Mouse (Mus musculus): ENCODE measurements around the gene Foxp1.

The Foxp1 gene

GRCm38 (mm10) chr6:99478873-99479650 is 43.5 kb downstream of the Foxp1 start:
- TF ChIP-seq GATA4 (IDR thresholded peaks at IDR 0.05; ENCODE audit: insufficient replicate concordance, low read length), result no peak

GRCm38 (mm10) chr6:99475040-99475439 is 47.5 kb downstream of the Foxp1 start:
- no peak for TF ChIP-seq GATA4 (IDR thresholded peaks at IDR 0.05; ENCODE audit: insufficient replicate concordance, low read length)

GRCm38 (mm10) chr6:99470906-99471305 is 51.6 kb downstream of the Foxp1 start:
- TF ChIP-seq GATA4 (IDR thresholded peaks at IDR 0.05; ENCODE audit: insufficient replicate concordance, low read length), result no peak

GRCm38 (mm10) chr6:99469134-99469834 is 53.2 kb downstream of the Foxp1 start:
- TF ChIP-seq GATA4 (IDR thresholded peaks at IDR 0.05; ENCODE audit: insufficient replicate concordance, low read length), result no peak

- no peak for TF ChIP-seq GATA4 (IDR thresholded peaks at IDR 0.05; ENCODE audit: insufficient replicate concordance, low read length)
Observed at GRCm38 (mm10) chr6:99467831-99468230, 54.7 kb downstream of the Foxp1 start.

GRCm38 (mm10) chr6:99467109-99467508 is 55.4 kb downstream of the Foxp1 start:
- no peak for TF ChIP-seq GATA4 (IDR thresholded peaks at IDR 0.05; ENCODE audit: insufficient replicate concordance, low read length)

GRCm38 (mm10) chr6:99466354-99466753 is 56.2 kb downstream of the Foxp1 start:
- TF ChIP-seq GATA4 (IDR thresholded peaks at IDR 0.05; ENCODE audit: insufficient replicate concordance, low read length), result no peak

- TF ChIP-seq GATA4 (IDR thresholded peaks at IDR 0.05; ENCODE audit: insufficient replicate concordance, low read length), result no peak
Observed at GRCm38 (mm10) chr6:99464449-99464848, 58.1 kb downstream of the Foxp1 start.

GRCm38 (mm10) chr6:99463906-99464305 is 58.6 kb downstream of the Foxp1 start:
- TF ChIP-seq GATA4 (IDR thresholded peaks at IDR 0.05; ENCODE audit: insufficient replicate concordance, low read length), result no peak

GRCm38 (mm10) chr6:99458775-99459174 is 63.7 kb downstream of the Foxp1 start:
- no peak for TF ChIP-seq GATA4 (IDR thresholded peaks at IDR 0.05; ENCODE audit: insufficient replicate concordance, low read length)

GRCm38 (mm10) chr6:99453763-99454520 is 68.6 kb downstream of the Foxp1 start:
- TF ChIP-seq GATA4 (IDR thresholded peaks at IDR 0.05; ENCODE audit: insufficient replicate concordance, low read length), result no peak

- TF ChIP-seq GATA4 (IDR thresholded peaks at IDR 0.05; ENCODE audit: insufficient replicate concordance, low read length), result no peak
Observed at GRCm38 (mm10) chr6:99452638-99453185, 69.8 kb downstream of the Foxp1 start.

GRCm38 (mm10) chr6:99451479-99451878 is 71.0 kb downstream of the Foxp1 start:
- TF ChIP-seq GATA4 (IDR thresholded peaks at IDR 0.05; ENCODE audit: insufficient replicate concordance, low read length), result no peak

GRCm38 (mm10) chr6:99447447-99447846 is 75.1 kb downstream of the Foxp1 start:
- TF ChIP-seq GATA4 (IDR thresholded peaks at IDR 0.05; ENCODE audit: insufficient replicate concordance, low read length), result no peak

- no peak for TF ChIP-seq GATA4 (IDR thresholded peaks at IDR 0.05; ENCODE audit: insufficient replicate concordance, low read length)
Observed at GRCm38 (mm10) chr6:99446801-99447415, 75.6 kb downstream of the Foxp1 start.

All from liver, adult (tissue).